In genomic region chrX:142821846-142822245, GRCm38 (mm10) we compare ENCODE assay signal across 8 mouse cellular contexts.
DNase-seq lines count a peak whose midpoint lies in the region; ATAC-seq and TF ChIP-seq lines count a peak whose summit lies in the region.
"Had no signal": no experiment of that assay in that cellular context is flagged by ENCODE, and none has a peak within 500 bp of the region (broad histone marks: within the 10 kb centered on the region; RNA-seq: fewer than 3 reads in every experiment).

No protein-coding gene starts in this region.

- H3K4me2 ChIP-seq in intestine, postnatal 0 days (replicated peaks; ENCODE audit: low read depth) = no peak overlapping the region
- H3K4me2 ChIP-seq in intestine, embryonic 16.5 days (ENCODE audit: low read depth, low read length) = no peak overlapping the region
- H3K4me2 ChIP-seq: liver, embryonic 15.5 days had no signal

- H3K4me3 ChIP-seq in intestine, postnatal 0 days (ENCODE audit: low read depth, low read length) = no peak overlapping the region
- no peak overlapping the region for H3K4me3 ChIP-seq in intestine, embryonic 16.5 days (ENCODE audit: low read length)
- no peak overlapping the region for H3K4me3 ChIP-seq in spleen, adult 2 months (ENCODE audit: extremely low read depth, insufficient read depth, insufficient read length)
- H3K4me3 ChIP-seq: liver, embryonic 15.5 days had no signal

- no peaks in the 10 kb centered on the region for H3K4me1 ChIP-seq in intestine, postnatal 0 days (replicated peaks; ENCODE audit: control insufficient read depth, insufficient read depth, low read length)
- H3K4me1 ChIP-seq in intestine, embryonic 16.5 days (ENCODE audit: control insufficient read depth, insufficient read depth, low read length) = no peaks in the 10 kb centered on the region
- no peaks in the 10 kb centered on the region; the same call in 1 of the 2 replicates for H3K4me1 ChIP-seq in spleen, adult 2 months (ENCODE audit: control insufficient read depth, insufficient read depth, insufficient read length)
- H3K4me1 ChIP-seq: liver, embryonic 15.5 days had no signal

- no peaks in the 10 kb centered on the region for H3K27me3 ChIP-seq in intestine, postnatal 0 days (replicated peaks; ENCODE audit: control insufficient read depth, insufficient read depth, low read length)
- no peaks in the 10 kb centered on the region for H3K27me3 ChIP-seq in intestine, embryonic 16.5 days (replicated peaks; ENCODE audit: control insufficient read depth, insufficient read depth, low read length)
- H3K27me3 ChIP-seq in spleen, adult 2 months (ENCODE audit: control insufficient read depth, insufficient read depth, low read length) = no peaks in the 10 kb centered on the region
- H3K27me3 ChIP-seq in splenic B cell, adult 2 months (ENCODE audit: control insufficient read depth, insufficient read depth, low read length, poor library complexity, severe bottlenecking) = no peaks in the 10 kb centered on the region
- H3K27me3 ChIP-seq: liver, embryonic 15.5 days had no signal

- H3K36me3 ChIP-seq in intestine, postnatal 0 days (ENCODE audit: control insufficient read depth, insufficient read depth) = no peaks in the 10 kb centered on the region
- H3K36me3 ChIP-seq in intestine, embryonic 16.5 days (ENCODE audit: control insufficient read depth, insufficient read depth, low read length) = no peaks in the 10 kb centered on the region
- H3K36me3 ChIP-seq in spleen, adult 2 months (ENCODE audit: control insufficient read depth, insufficient read depth, low read length) = no peaks in the 10 kb centered on the region
- no peaks in the 10 kb centered on the region for H3K36me3 ChIP-seq in splenic B cell, adult 2 months (ENCODE audit: control insufficient read depth, insufficient read depth, low read length, poor library complexity, severe bottlenecking)
- H3K36me3 ChIP-seq: liver, embryonic 15.5 days had no signal

- H3K9ac ChIP-seq in intestine, postnatal 0 days (ENCODE audit: low read depth, low read length) = no peak overlapping the region
- no peak overlapping the region for H3K9ac ChIP-seq in intestine, embryonic 16.5 days (ENCODE audit: low read depth, low read length)
- H3K9ac ChIP-seq: liver, embryonic 15.5 days had no signal

- TF ChIP-seq POLR2A in spleen, adult 2 months (IDR thresholded peaks at IDR 0.05; ENCODE audit: low read depth, low read length) = no peak

- 32% methylated on average over 3 of the region's 3 CpGs for WGBS in intestine, postnatal 0 days
- 38% methylated on average over 3 of the region's 3 CpGs for WGBS in intestine, embryonic 16.5 days
- WGBS in spleen, adult 2 months = 46% methylated on average over 3 of the region's 3 CpGs

- no peak for DNase-seq in spleen, adult 2 months (ENCODE audit: low read depth in 1 of 2, low spot score in 2 of 2)
- no peak for DNase-seq in spleen, postnatal 4 days (ENCODE audit: low spot score in 2 of 2)
- DNase-seq in brain, adult 2 months (ENCODE audit: low read depth, low spot score) = peak; percentile 25
- DNase-seq in splenic B cell, adult 2 months (ENCODE audit: low read depth, low spot score) = peak; percentile 46
- DNase-seq in natural killer cell, adult 2 months (ENCODE audit: low spot score in 2 of 2) = no peak

- no peak overlapping the region for H3K27ac ChIP-seq in intestine, postnatal 0 days (ENCODE audit: low read depth, low read length)
- H3K27ac ChIP-seq in intestine, embryonic 16.5 days (ENCODE audit: low read length) = no peak overlapping the region
- H3K27ac ChIP-seq in spleen, adult 2 months (ENCODE audit: insufficient read depth, low read length) = no peak overlapping the region
- H3K27ac ChIP-seq: liver, embryonic 15.5 days had no signal

- peak; percentile 67 for TF ChIP-seq CTCF in intestine, postnatal 0 days (IDR thresholded peaks at IDR 0.05; ENCODE audit: low read depth)
- TF ChIP-seq CTCF in spleen, adult 2 months (IDR thresholded peaks at IDR 0.05; ENCODE audit: extremely low read depth, insufficient read depth, insufficient read length, insufficient replicate concordance) = peak; percentile 13; the same call in 1 of the 2 replicates

- ATAC-seq in intestine, postnatal 0 days = no peak
- ATAC-seq in intestine, embryonic 16.5 days = no peak

- H3K9me3 ChIP-seq in intestine, postnatal 0 days (ENCODE audit: control insufficient read depth) = no peaks in the 10 kb centered on the region
- H3K9me3 ChIP-seq in intestine, embryonic 16.5 days (ENCODE audit: control insufficient read depth, low read length) = no peaks in the 10 kb centered on the region
- H3K9me3 ChIP-seq: liver, embryonic 15.5 days had no signal

Comparison
In these comparisons a context has a peak if more than half of its experiments do, and no peak if none do; other contexts are left out.
1. DNase-seq: peak in brain, adult 2 months (single experiment) and splenic B cell, adult 2 months (single experiment); none in spleen, adult 2 months (0 of 2), spleen, postnatal 4 days (0 of 2) and natural killer cell, adult 2 months (0 of 2).